37 mouse cellular contexts compared by ENCODE assay signal in the genomic region with DNA sequence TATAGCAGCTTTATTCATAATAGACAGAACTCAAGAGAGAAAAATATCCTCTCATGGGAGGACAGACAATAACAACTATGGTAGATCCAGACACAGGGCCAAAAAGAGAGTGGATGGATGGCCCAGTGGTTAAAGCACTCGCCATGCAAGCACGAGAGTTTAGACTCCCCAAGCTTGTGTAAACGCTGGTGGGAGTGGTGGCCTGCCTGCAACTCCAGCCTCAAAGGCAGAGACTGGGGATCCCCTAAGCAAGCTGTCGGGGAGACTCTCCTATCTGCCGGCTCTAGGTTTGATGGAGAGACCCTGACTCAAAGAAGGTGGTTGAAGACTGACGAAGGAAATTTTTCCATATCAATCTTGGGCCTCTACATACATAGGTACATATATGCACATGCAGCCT. TPM values are rescaled to one million over a fixed set of nuclear protein-coding genes. Genes with fewer than 3 reads are reported as not detected.
"Had no signal": no experiment of that assay in that cellular context is flagged by ENCODE, and none has a peak within 500 bp of the region (broad histone marks: within the 10 kb centered on the region; RNA-seq: fewer than 3 reads in every experiment).

No protein-coding gene starts in this region.

- H3K9ac ChIP-seq: heart, embryonic 12.5 days; heart, embryonic 13.5 days; heart, embryonic 15.5 days; hindbrain, embryonic 12.5 days; hindbrain, embryonic 13.5 days; hindbrain, embryonic 14.5 days; hindbrain, embryonic 15.5 days; intestine, embryonic 15.5 days; kidney, embryonic 15.5 days had no signal

- H3K27me3 ChIP-seq: heart, embryonic 12.5 days; heart, embryonic 13.5 days; heart, embryonic 15.5 days; hindbrain, embryonic 12.5 days; hindbrain, embryonic 13.5 days; hindbrain, embryonic 15.5 days; intestine, embryonic 15.5 days; kidney, embryonic 15.5 days had no signal

- H3K36me3 ChIP-seq: heart, embryonic 10.5 days; heart, embryonic 12.5 days; heart, embryonic 13.5 days; heart, embryonic 15.5 days; hindbrain, embryonic 10.5 days; hindbrain, embryonic 12.5 days; hindbrain, embryonic 13.5 days; hindbrain, embryonic 15.5 days; intestine, embryonic 15.5 days; kidney, embryonic 15.5 days had no signal

- H3K4me3 ChIP-seq: heart, embryonic 10.5 days; heart, embryonic 12.5 days; heart, embryonic 13.5 days; heart, embryonic 15.5 days; hindbrain, embryonic 10.5 days; hindbrain, embryonic 12.5 days; hindbrain, embryonic 13.5 days; hindbrain, embryonic 15.5 days; intestine, embryonic 15.5 days; kidney, embryonic 15.5 days; layer of hippocampus, adult 2 months had no signal

- H3K4me2 ChIP-seq: heart, embryonic 11.5 days; heart, embryonic 12.5 days; heart, embryonic 13.5 days; heart, embryonic 15.5 days; hindbrain, embryonic 12.5 days; hindbrain, embryonic 13.5 days; hindbrain, embryonic 14.5 days; hindbrain, embryonic 15.5 days; intestine, embryonic 15.5 days; kidney, embryonic 15.5 days had no signal

- H3K27ac ChIP-seq: heart, embryonic 10.5 days; heart, embryonic 13.5 days; heart, embryonic 15.5 days; hindbrain, embryonic 10.5 days; hindbrain, embryonic 12.5 days; hindbrain, embryonic 13.5 days; hindbrain, embryonic 14.5 days; hindbrain, embryonic 15.5 days; hindbrain, postnatal 0 days; intestine, embryonic 15.5 days; kidney, embryonic 15.5 days; kidney, postnatal 0 days; layer of hippocampus, adult 2 months had no signal

- H3K4me1 ChIP-seq: hindbrain, embryonic 10.5 days; hindbrain, embryonic 12.5 days; hindbrain, embryonic 13.5 days; hindbrain, embryonic 15.5 days; intestine, embryonic 15.5 days had no signal

- ATAC-seq: hindbrain, embryonic 16.5 days; hindbrain, postnatal 0 days; inflammation-experienced regulatory T-cells, adult 6 months; intestine, embryonic 15.5 days; intestine, embryonic 16.5 days; intestine, postnatal 0 days had no signal

- DNase-seq: heart, postnatal 10 days; heart, postnatal 14 days; heart, postnatal 36 days; heart, postnatal 4 days; kidney, adult 11 months; kidney, adult 18-20 months; kidney, adult 2 months; kidney, adult 8-10 months; kidney, adult 9 months; kidney, postnatal 10 days; kidney, postnatal 14 days; kidney, postnatal 25 days; kidney, postnatal 36 days; kidney, postnatal 4 days; layer of hippocampus, adult 9-11 months; layer of hippocampus, postnatal 36 days had no signal

- H3K9me3 ChIP-seq: heart, embryonic 10.5 days; heart, embryonic 12.5 days; heart, embryonic 13.5 days; heart, embryonic 15.5 days; hindbrain, embryonic 10.5 days; hindbrain, embryonic 12.5 days; hindbrain, embryonic 13.5 days; hindbrain, embryonic 15.5 days; intestine, embryonic 15.5 days; kidney, embryonic 15.5 days had no signal

RNA-seq across cellular contexts. Expression of gene Icos, which starts 21.5 kb away (rescaled TPM):
- total RNA-seq: hindbrain, postnatal 0 days; layer of hippocampus, adult 18-20 months; layer of hippocampus, adult 2 months; layer of hippocampus, postnatal 25 days; layer of hippocampus, postnatal 36 days had no signal
- polyA plus RNA-seq: hindbrain, embryonic 15.5 days had no signal
